Mouse (Mus musculus) E14TG2a.4 (cell line): ENCODE measurements at regions not wholly inside any gene's neighbourhood (a gene's known extent, or its start where the extent isn't known, plus 50 kb on each side); places are given as distances from the start of the nearest gene placed in this dataset.
"Not testable (repeated sequence)": the region's sequence is repeated elsewhere in the genome, so short reads cannot be mapped to it uniquely, and the experiment has no call there.

Experiments used
- H3K27me3 ChIP-seq: 2 replicates; pipeline ENCODE4 v1.6.1; 2014; ENCODE audit warnings: low read length, control low read depth; ENCODE audit not compliant: insufficient read depth
- H3K36me3 ChIP-seq: 2 replicates; pipeline ENCODE4 v1.6.1; 2014; ENCODE audit warnings: low read length, control low read depth; ENCODE audit not compliant: insufficient read depth
- H3K4me1 ChIP-seq: replicated peaks from 2 replicates; pipeline ENCODE4 v1.6.1; 2014; ENCODE audit warnings: low read depth, low read length, control low read depth
- H3K4me3 ChIP-seq: replicated peaks from 2 replicates; pipeline ENCODE4 v1.5.1; 2014; ENCODE audit warnings: mild to moderate bottlenecking, low read length
- H3K9me3 ChIP-seq: 2 replicates; pipeline ENCODE4 v1.6.1; 2014; ENCODE audit warnings: low read length, control low read depth
- CTCF ChIP-seq: conservative IDR thresholded peaks from 2 replicates; pipeline ENCODE4 v1.5.1; 2014; ENCODE audit warnings: low read length
- NANOG ChIP-seq: IDR thresholded peaks from 2 replicates; pipeline ENCODE4 v1.6.1; 2014; ENCODE audit warnings: borderline replicate concordance, low read length, mixed read lengths
- POU5F1 ChIP-seq: IDR thresholded peaks from 2 replicates; pipeline ENCODE4 v1.6.1; 2014; ENCODE audit warnings: low read length, borderline replicate concordance

DNA sequence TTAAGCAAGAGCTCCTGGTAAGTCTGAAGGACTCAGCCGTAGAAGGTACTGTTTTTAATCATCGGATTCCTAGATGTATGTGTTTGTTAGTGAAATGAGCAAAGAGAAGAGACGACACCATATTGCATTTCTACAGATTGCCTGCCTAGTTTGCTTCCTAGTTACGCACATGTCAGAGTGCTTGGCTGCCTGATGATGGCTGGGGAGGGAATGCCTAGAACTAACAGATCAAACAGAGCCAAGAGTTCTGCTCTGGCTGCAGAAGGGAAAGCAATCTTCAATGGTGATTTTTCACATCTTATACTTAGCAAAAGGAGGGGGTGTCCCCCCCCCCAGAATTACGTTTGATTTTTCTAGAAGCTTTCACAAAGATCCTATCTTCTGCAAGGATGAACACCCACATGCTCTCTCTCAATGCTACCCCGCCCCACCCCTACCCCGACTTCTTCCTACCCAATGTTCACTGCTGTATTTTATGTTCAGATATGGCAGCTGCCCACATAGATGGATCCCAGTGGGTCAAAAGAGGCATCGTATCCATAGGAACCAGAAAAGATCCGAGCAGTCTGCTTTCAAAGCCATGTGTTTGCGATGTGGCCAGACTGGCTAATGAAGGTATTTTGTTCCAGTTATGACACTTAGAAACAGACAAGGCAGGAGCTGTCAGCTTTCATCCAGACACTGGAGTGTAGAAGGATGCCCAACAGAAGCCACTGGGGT, 228.1 kb downstream of the Enc1 start:
- Histone ChIP-seq H3K36me3 (peaks cover 47% of the 10 kb centered on the region), H3K4me3 (no peak overlapping the region), H3K9me3 (0 out of 2 replicates have a peak, but pooled peaks cover 4% of the 10 kb centered on the region), H3K27me3 (no peaks in the 10 kb centered on the region), H3K4me1 (peaks cover 51% of the 10 kb centered on the region)
- TF ChIP-seq NANOG = no peak
- no peak for TF ChIP-seq CTCF
- TF ChIP-seq POU5F1 = no peak

DNA sequence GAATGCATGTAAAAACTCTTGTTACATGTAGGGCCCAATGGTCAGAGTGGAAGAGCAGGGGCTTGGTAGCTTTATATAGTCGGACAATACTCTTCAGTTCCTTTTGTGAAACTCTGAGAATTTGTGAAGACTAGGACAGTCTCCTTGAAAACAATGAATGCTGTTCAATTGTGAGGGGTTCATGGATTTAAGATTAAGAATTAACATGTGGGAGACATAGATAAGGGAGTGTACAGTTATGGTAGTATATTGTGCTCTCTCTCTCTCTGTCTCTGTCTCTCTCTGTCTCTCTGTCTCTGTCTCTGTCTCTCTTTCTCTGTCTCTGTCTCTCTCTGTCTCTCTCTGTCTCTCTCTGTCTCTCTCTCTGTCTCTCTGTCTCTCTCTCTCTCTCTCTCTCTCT, 225.7 kb downstream of the Enc1 start:
- H3K9me3 ChIP-seq, H3K27me3 ChIP-seq, H3K4me3 ChIP-seq: not testable (repeated sequence)
- H3K4me1 ChIP-seq = peaks cover 41% of the 10 kb centered on the region
- H3K36me3 ChIP-seq = peaks cover 36% of the 10 kb centered on the region

DNA sequence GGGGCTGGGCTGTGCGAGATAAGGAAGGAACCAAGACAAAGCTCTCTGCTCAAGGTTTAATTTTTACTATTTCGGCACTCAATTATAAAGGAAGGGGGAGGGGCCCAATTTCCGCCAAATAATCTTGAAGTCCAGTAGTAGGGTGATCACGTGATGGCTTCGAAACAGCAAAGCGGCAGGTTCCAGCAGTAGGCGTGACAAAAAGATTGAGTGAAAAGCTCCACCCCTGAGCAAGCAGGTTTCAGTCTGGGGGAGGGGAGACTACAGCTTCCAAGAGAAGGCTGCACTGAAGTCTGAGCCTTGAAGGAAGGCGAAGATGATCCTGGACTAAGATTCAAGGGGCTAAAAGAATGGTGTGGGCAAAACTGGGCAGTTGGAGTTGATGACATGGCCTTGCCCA, 222.9 kb downstream of the Enc1 start:
- Histone ChIP-seq H3K4me3 (no peak overlapping the region), H3K9me3 (0 out of 2 replicates have a peak, but pooled peaks cover 4% of the 10 kb centered on the region), H3K36me3 (peaks cover 25% of the 10 kb centered on the region), H3K27me3 (peaks cover 9% of the 10 kb centered on the region), H3K4me1 (peaks cover 16% of the 10 kb centered on the region)
- TF ChIP-seq NANOG = no peak
- TF ChIP-seq CTCF = no peak
- no peak for TF ChIP-seq POU5F1

DNA sequence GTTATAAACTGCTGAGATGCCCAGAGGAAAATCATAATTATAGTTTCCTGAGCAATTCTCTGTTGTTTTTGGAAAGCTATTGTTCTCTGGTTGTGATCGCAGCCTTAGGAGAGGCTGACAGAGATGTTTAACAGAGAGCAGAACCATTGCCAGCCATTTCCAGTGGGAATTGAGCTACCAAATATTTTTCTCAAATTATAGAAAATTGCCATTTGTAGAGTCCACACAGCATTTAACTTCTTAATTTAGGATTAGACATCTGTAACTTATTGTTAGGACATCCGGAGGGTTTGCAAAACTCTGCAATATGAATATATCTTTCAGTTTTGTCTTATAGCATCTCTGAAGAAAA, 222.0 kb downstream of the Enc1 start:
- H3K36me3 ChIP-seq = peaks cover 26% of the 10 kb centered on the region
- no peak for TF ChIP-seq POU5F1
- no peak for TF ChIP-seq CTCF
- no peak for TF ChIP-seq NANOG
- 0 out of 2 replicates have a peak, but pooled peaks cover 4% of the 10 kb centered on the region for H3K9me3 ChIP-seq
- peaks cover 13% of the 10 kb centered on the region for H3K4me1 ChIP-seq
- peaks cover 12% of the 10 kb centered on the region for H3K27me3 ChIP-seq
- no peak overlapping the region for H3K4me3 ChIP-seq

DNA sequence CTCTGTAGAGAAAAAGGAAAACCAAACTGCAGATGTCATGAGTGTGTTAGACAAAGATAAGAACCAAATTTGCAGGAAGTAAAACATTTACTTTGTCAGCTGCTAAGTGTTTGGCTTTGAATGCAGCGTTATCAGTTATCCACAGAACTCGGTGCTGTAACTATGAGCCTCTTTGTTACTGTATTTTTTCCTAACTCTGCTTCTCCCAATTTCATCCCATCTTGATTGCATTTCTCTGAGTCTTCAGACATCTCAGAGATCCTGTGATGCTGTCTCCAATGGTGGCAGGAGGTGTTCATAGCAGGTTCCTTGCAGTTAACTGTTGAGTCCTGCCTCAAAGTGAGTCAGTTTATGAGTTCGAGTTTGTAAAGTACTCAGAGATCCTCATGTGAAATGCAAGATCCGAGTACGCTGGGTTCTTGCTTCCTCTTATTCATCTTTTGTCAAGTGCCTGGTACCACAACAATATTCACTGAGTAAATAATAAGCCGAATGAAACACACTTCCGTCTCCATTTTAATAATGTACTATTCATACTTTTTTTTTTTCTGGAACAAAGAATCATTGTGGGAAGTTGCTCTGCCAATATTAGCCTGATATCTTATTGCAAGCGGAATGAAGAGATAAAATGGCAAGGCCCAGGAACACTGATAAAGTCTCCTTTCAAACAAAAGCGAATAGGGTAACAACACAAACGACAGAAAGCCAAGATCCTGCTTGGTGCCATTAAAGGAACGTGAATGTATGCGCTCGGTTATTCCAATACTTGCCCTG, 221.4 kb downstream of the Enc1 start:
- peaks cover 18% of the 10 kb centered on the region for H3K27me3 ChIP-seq
- no peak for TF ChIP-seq NANOG
- TF ChIP-seq POU5F1 = no peak
- no peak for TF ChIP-seq CTCF
- H3K4me3 ChIP-seq = no peak overlapping the region
- H3K4me1 ChIP-seq = peaks cover 13% of the 10 kb centered on the region
- 0 out of 2 replicates have a peak, but pooled peaks cover under 1% of the 10 kb centered on the region for H3K9me3 ChIP-seq
- H3K36me3 ChIP-seq = peaks cover 24% of the 10 kb centered on the region

DNA sequence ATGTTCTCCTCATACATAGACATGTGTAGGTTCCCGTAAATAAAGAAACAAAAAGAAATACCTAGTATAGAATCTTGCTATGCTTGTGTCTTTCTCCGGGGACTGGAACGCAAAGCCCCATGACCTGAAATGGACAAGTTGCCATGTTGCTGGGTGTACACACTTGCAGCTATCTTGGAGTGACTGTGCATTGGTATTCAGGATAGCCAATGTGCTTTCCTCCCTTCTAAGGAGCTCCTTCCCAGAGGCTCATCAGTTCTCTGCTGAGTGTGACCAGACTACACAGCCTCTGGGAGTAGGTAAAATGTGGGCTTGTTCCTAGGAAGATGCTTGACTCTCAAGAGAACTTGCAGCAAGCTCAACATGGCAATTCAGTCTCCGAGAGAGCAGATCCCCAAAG, 220.3 kb downstream of the Enc1 start:
- H3K27me3 ChIP-seq = peaks cover 21% of the 10 kb centered on the region
- TF ChIP-seq NANOG (no peak), CTCF (no peak), POU5F1 (no peak)
- H3K4me1 ChIP-seq = peaks cover 24% of the 10 kb centered on the region
- peaks cover 23% of the 10 kb centered on the region for H3K36me3 ChIP-seq
- no peak overlapping the region for H3K4me3 ChIP-seq
- no peaks in the 10 kb centered on the region for H3K9me3 ChIP-seq

DNA sequence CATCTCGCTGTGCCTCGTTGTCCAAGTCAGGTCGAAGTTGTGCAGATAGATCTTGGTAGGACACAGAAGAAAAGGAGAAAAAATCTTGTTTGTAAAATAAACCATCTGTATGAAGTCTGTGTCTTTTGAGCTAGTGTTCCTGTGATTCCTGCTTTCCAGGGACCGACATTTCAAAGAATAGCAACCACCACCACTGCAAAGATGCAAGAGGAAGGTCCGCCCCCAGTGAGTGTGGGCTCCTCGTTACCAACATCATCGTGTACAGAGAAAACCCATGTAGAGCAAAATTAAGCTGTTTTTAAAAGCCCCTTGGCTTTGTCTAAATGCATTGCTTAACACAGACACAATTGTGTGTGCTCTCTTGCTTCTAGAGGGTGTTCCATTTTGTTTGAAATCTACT, 218.2 kb downstream of the Enc1 start:
- peaks cover 41% of the 10 kb centered on the region for H3K4me1 ChIP-seq
- H3K4me3 ChIP-seq = no peak overlapping the region
- H3K27me3 ChIP-seq = peaks cover 32% of the 10 kb centered on the region
- TF ChIP-seq NANOG (no peak), POU5F1 (no peak), CTCF (no peak)
- no peaks in the 10 kb centered on the region for H3K9me3 ChIP-seq
- H3K36me3 ChIP-seq = peaks cover 18% of the 10 kb centered on the region

DNA sequence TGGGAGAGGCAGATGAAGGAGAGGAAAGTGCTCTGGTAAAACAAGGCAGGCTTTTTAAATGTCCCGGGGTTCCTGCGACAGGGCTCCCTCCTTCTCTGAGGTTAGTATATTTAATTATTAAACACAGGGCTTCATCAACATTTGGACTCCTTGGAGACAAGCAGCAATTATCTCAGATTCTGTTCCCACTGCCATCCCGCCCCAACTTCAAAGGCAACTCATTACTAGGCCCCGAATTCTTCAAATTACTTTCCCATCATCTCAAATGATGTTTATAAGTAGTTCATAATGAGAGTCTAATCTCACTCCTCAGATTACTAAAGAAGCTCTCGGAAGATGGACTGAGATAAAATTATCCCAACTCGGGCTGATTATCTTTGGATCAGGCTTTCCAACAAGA, 215.1 kb downstream of the Enc1 start:
- H3K36me3 ChIP-seq = peaks cover 18% of the 10 kb centered on the region
- peaks cover 47% of the 10 kb centered on the region for H3K27me3 ChIP-seq
- peaks cover 55% of the 10 kb centered on the region for H3K4me1 ChIP-seq
- no peak overlapping the region for H3K4me3 ChIP-seq
- no peaks in the 10 kb centered on the region for H3K9me3 ChIP-seq
- TF ChIP-seq NANOG (no peak), POU5F1 (no peak), CTCF (no peak)
